Mouse (Mus musculus): Measurements from ENCODE around the gene Tmem243.
"Not testable (repeated sequence)": the region's sequence is repeated elsewhere in the genome, so short reads cannot be mapped to it uniquely, and the experiment has no call there.

Gene Tmem243

GRCm38 (mm10) chr5:9106806-9107205, 6.3 kb downstream of the Tmem243 start:
- no peak for DNase-seq (ENCODE audit: inconsistent ontology term)

- DNase-seq (ENCODE audit: inconsistent ontology term) = no peak
Measured at GRCm38 (mm10) chr5:9107296-9108089, 7.0 kb downstream of the Tmem243 start.

GRCm38 (mm10) chr5:9108490-9108889, 8.0 kb downstream of the Tmem243 start:
- no peak for DNase-seq (ENCODE audit: inconsistent ontology term)

- DNase-seq (ENCODE audit: inconsistent ontology term) = no peak
Measured at GRCm38 (mm10) chr5:9109582-9109981, 9.1 kb downstream of the Tmem243 start.

GRCm38 (mm10) chr5:9111285-9111684, 10.8 kb downstream of the Tmem243 start:
- DNase-seq (ENCODE audit: inconsistent ontology term) = no peak

GRCm38 (mm10) chr5:9111759-9112158, 11.3 kb downstream of the Tmem243 start:
- DNase-seq (ENCODE audit: inconsistent ontology term) = peak; percentile 66

GRCm38 (mm10) chr5:9114162-9114561, 13.7 kb downstream of the Tmem243 start:
- no peak for DNase-seq (ENCODE audit: inconsistent ontology term)

- DNase-seq (ENCODE audit: inconsistent ontology term) = peak; percentile 29
Measured at GRCm38 (mm10) chr5:9124134-9124533, 23.7 kb downstream of the Tmem243 start.

- DNase-seq (ENCODE audit: inconsistent ontology term) = no peak
Measured at GRCm38 (mm10) chr5:9128566-9128965, 28.1 kb downstream of the Tmem243 start.

GRCm38 (mm10) chr5:9131786-9132185, 31.3 kb downstream of the Tmem243 start:
- DNase-seq (ENCODE audit: inconsistent ontology term) = no peak

GRCm38 (mm10) chr5:9135588-9135987, 35.1 kb downstream of the Tmem243 start:
- no peak for DNase-seq (ENCODE audit: inconsistent ontology term)

- DNase-seq (ENCODE audit: inconsistent ontology term) = no peak
Measured at GRCm38 (mm10) chr5:9140724-9141123, 40.3 kb downstream of the Tmem243 start.

- no peak for DNase-seq (ENCODE audit: inconsistent ontology term)
Measured at GRCm38 (mm10) chr5:9142376-9142775, 41.9 kb downstream of the Tmem243 start.

- no peak for DNase-seq (ENCODE audit: inconsistent ontology term)
Measured at GRCm38 (mm10) chr5:9149273-9149850, 48.9 kb downstream of the Tmem243 start.

GRCm38 (mm10) chr5:9156746-9157145, 56.3 kb downstream of the Tmem243 start:
- no peak for DNase-seq (ENCODE audit: inconsistent ontology term)

- no peak for DNase-seq (ENCODE audit: inconsistent ontology term)
Measured at GRCm38 (mm10) chr5:9157336-9157735, 56.9 kb downstream of the Tmem243 start.

- DNase-seq (ENCODE audit: inconsistent ontology term) = peak; percentile 46
Measured at GRCm38 (mm10) chr5:9160831-9161455, 60.5 kb downstream of the Tmem243 start.

GRCm38 (mm10) chr5:9161456-9162041, 61.1 kb downstream of the Tmem243 start, which contains the start of gene Dmtf1:
Dmtf1 (minus strand) TSS chr5:9161776.
- DNase-seq (ENCODE audit: inconsistent ontology term) = peak; percentile 96

- peak; percentile 58 for DNase-seq (ENCODE audit: inconsistent ontology term)
Measured at GRCm38 (mm10) chr5:9162088-9162487, 61.6 kb downstream of the Tmem243 start.

GRCm38 (mm10) chr5:9163411-9163810, 62.9 kb downstream of the Tmem243 start:
- DNase-seq (ENCODE audit: inconsistent ontology term) = no peak

- DNase-seq (ENCODE audit: inconsistent ontology term) = not testable (repeated sequence)
Measured at GRCm38 (mm10) chr5:9165151-9165550, 64.7 kb downstream of the Tmem243 start.

GRCm38 (mm10) chr5:9166366-9166765, 65.9 kb downstream of the Tmem243 start:
- DNase-seq (ENCODE audit: inconsistent ontology term) = no peak
